Mouse (Mus musculus) liver, embryonic 14.5 days (tissue): ENCODE results near the gene Csad.

Experiments used
- CTCF ChIP-seq: IDR thresholded peaks from 2 replicates; pipeline ENCODE4 v1.5.1; 2016; ENCODE audit warnings: antibody characterized with exemption, low read depth, control low read depth
- EP300 ChIP-seq: IDR thresholded peaks from 2 replicates; pipeline ENCODE4 v1.6.1; 2016; ENCODE audit warnings: antibody characterized with exemption, low read depth

DNA sequence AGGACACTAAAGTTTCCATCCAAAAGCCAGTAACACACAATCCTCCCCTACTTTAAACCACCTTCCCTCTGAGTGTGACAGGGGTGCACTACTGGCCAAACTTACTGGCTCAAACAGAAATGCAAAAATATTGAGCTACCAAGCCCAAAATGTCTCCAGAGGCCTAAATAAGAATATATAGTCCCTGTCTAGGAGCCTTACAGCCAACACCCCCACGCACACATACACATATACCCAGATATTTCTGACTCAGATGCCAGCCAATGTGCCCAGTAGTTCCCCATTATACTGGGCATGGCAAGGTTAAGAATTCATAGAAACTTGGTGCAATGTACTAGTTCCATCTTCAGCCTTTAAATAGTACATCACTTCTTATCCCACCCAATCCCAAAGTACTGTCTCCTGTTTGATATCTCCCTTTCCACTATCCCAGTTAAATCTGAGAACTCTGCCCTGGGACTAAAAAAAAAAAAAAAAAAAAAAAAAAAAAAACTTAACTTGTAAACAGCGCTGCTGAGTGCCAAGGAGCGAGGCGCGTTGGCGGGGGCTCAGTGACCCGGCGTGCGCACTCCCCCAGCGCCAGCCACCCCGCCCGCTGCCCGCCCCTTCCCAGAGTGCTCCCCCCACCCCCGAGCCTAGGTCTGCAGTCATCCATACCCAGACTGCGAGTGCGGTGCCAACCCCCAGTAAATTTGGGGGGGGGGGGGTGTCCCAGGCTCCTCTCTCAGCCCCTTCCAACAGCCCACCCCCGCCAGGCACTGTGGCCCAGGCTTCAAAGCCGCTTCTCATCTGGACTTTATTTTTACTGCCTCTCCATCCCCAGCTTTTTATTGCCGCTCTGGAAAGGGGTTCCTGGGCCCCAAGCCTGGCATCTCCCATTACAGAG is 40.0 kb upstream of the Csad start:
- TF ChIP-seq CTCF (no peak), EP300 (no peak)
